Mouse (Mus musculus) spleen, adult 2 months (tissue): ENCODE results near the gene Erh.

Experiments used
- CTCF ChIP-seq: fragments of 200-500 bp; IDR thresholded peaks from 2 replicates; pipeline ENCODE4 v1.5.1; 2011; ENCODE audit warnings: mild to moderate bottlenecking, inconsistent platforms; ENCODE audit not compliant: insufficient read depth, insufficient read length, insufficient replicate concordance; ENCODE audit errors: extremely low read depth
- POLR2A ChIP-seq: fragments of 200-500 bp; IDR thresholded peaks from 2 replicates; pipeline ENCODE4 v1.6.1; 2011; ENCODE audit warnings: low read depth, low read length, inconsistent platforms

DNA sequence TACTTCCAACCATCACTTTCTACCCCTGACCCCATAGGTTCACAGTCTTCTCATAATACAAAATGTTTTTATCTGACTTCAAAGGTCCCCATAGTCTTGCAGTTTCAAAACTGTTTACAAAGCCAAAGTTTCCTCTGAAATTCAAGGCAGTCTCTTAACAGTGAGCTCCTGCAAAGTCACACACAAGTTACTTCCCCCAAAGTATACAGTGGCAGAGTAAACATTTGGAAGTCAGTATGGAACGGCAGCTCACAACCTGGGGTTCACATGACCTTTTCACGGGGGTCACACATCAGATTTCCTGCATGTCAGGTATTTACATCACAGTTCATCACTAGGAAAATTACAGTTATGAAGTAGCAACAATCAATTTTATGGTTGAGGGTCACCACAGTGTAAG lies 19.8 kb upstream of the Erh start:
- no peak for TF ChIP-seq CTCF
- no peak for TF ChIP-seq POLR2A
